Mouse (Mus musculus) heart, embryonic 11.5 days (tissue): ENCODE data around the gene Gm5447. TPM values are rescaled to one million over a fixed set of nuclear protein-coding genes. Genes with fewer than 3 reads are reported as not detected.

Experiments used
- ATAC-seq: fragments of 200-750 bp; cut with Nextera tagmentation; replicated peaks from 2 replicates; pipeline ENCODE4 v1.8.0; 2017; ENCODE audit warnings: moderate library complexity; ENCODE audit not compliant: insufficient number of reproducible peaks, low FRiP score, low TSS enrichment
- H3K27ac ChIP-seq: fragments of 300-500 bp; sonication (generic); 2 replicates; pipeline ENCODE4 v1.5.1; 2014; ENCODE audit warnings: mild to moderate bottlenecking, low read depth, low read length
- H3K27me3 ChIP-seq: fragments of 300-500 bp; sonication (generic); 2 replicates; pipeline ENCODE4 v1.6.1; 2014; ENCODE audit warnings: mild to moderate bottlenecking, low read length, mixed read lengths; ENCODE audit not compliant: control insufficient read depth, insufficient read depth
- H3K36me3 ChIP-seq: fragments of 300-500 bp; sonication (generic); 2 replicates; pipeline ENCODE4 v1.6.1; 2014; ENCODE audit warnings: mild to moderate bottlenecking, low read length, moderate library complexity, mixed read lengths; ENCODE audit not compliant: control insufficient read depth, insufficient read depth
- H3K4me1 ChIP-seq: fragments of 300-500 bp; sonication (generic); 2 replicates; pipeline ENCODE4 v1.6.1; 2014; ENCODE audit warnings: low read length; ENCODE audit not compliant: control insufficient read depth, insufficient read depth
- H3K4me2 ChIP-seq: fragments of 300-500 bp; sonication (generic); 2 replicates; pipeline ENCODE4 v1.6.1; 2014; ENCODE audit warnings: mild to moderate bottlenecking, moderate library complexity
- H3K4me3 ChIP-seq: fragments of 300-500 bp; sonication (generic); 2 replicates; pipeline ENCODE4 v1.5.1; 2014; ENCODE audit warnings: low read depth, low read length
- H3K9ac ChIP-seq: fragments of 300-500 bp; sonication (generic); 2 replicates; pipeline ENCODE4 v1.6.1; 2014; ENCODE audit warnings: mild to moderate bottlenecking, low read depth, low read length, moderate library complexity
- H3K9me3 ChIP-seq: fragments of 300-500 bp; sonication (generic); replicated peaks from 2 replicates; pipeline ENCODE4 v1.6.1; 2016; ENCODE audit warnings: low read length; ENCODE audit not compliant: control insufficient read depth
- WGBS: fragments of 180-500 bp; shearing (Covaris S2); extraction: QIAGEN DNeasy Blood & Tissue Kit; methylation state at CpG from one replicate; pipeline ENCODE4 v1.1.7; 2014; ENCODE audit not compliant: insufficient replicate concordance; 5-methylcytosine and 5-hydroxymethylcytosine counted together
- polyA plus RNA-seq: library from polyadenylated mRNA; unstranded; fragments of >200 nt; fragmentation: Nextera tagmentation; extraction: Ambion mirVana; gene quantifications from 2 replicates; pipeline ENCODE4 v1.2.1, GENCODE M21; 2014

Gm5447 gene
- polyA plus RNA-seq, 1 experiment from 2014 or later, result not detected

DNA sequence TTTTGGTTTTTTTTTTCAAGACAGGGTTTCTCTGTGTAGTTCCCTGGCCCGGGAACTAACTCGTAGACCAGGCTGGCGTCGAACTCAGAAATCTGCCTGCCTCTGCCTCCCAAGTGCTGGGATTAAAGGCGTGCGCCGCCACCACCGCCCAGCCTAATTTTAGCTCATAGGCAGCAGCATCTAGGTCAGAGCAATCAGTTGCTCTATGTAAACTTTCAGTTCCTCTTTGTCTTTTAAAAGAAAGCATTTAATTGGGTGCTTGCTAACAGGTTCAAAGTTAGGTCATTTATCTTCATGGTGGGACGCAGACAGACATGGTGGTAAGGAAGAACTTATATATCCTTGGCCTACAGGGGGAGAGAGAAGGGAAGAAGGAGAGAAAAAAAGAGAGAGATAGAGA is 24.8 kb upstream of the Gm5447 start:
- H3K4me1 ChIP-seq, result peaks cover 7% of the 10 kb centered on the region; the same call in 1 of the 2 replicates
- no peak for ATAC-seq
- no peak overlapping the region for H3K4me2 ChIP-seq
- H3K27ac ChIP-seq, result no peak overlapping the region
- 91% methylated on average over 9 of the region's 9 CpGs for WGBS
- H3K9me3 ChIP-seq, result no peaks in the 10 kb centered on the region
- no peak overlapping the region for H3K4me3 ChIP-seq
- H3K36me3 ChIP-seq, result no peaks in the 10 kb centered on the region
- no peaks in the 10 kb centered on the region for H3K27me3 ChIP-seq
- no peak overlapping the region for H3K9ac ChIP-seq

DNA sequence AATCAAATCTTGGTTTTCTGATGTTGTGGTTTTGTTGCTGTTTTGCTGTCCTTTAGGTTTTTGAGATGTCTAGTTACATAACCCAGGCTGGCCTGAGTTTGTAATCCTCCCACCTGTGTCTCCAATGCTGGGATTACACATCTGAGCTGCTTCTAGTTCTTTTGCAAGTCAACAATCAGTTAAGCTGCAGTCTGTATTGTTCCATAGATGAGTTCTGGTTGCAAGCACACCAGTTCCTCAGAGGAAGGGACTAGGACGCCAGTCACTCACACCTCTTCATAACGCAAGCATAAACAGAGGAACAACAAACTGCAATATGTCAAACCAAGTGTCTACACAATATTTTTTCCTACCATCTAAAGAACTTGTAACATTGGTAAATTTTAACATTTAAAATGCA is 22.0 kb upstream of the Gm5447 start:
- WGBS, result 86% methylated on average over 2 of the region's 2 CpGs
- no peaks in the 10 kb centered on the region for H3K9me3 ChIP-seq
- H3K4me2 ChIP-seq, result no peak overlapping the region
- no peaks in the 10 kb centered on the region for H3K27me3 ChIP-seq
- H3K4me3 ChIP-seq, result no peak overlapping the region
- ATAC-seq, result no peak
- peaks cover 6% of the 10 kb centered on the region; the same call in 1 of the 2 replicates for H3K4me1 ChIP-seq
- no peak overlapping the region for H3K9ac ChIP-seq
- no peak overlapping the region for H3K27ac ChIP-seq
- no peaks in the 10 kb centered on the region for H3K36me3 ChIP-seq

DNA sequence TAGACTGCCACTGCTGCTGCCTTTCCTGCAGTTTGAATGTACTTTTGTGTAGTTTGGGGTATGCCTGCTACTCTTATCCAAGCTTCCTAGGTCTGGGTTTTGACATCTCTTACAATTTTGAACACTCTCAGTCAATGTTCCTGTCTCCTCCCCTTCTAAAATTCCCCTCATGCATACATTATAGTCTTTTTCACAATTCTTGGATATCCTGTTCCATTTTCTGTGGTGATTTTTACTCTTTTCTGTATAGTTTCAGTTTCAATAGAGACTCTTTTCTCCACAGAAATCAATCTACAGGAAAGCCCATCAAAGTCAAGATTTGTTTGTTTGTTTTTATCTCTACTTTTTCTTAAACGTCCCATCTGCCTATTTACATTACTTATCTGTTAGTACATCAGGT is 20.4 kb upstream of the Gm5447 start:
- Histone ChIP-seq H3K9me3 (no peaks in the 10 kb centered on the region), H3K27me3 (no peaks in the 10 kb centered on the region), H3K4me3 (no peak overlapping the region), H3K9ac (no peak overlapping the region), H3K4me2 (no peak overlapping the region), H3K27ac (no peak overlapping the region), H3K36me3 (no peaks in the 10 kb centered on the region), H3K4me1 (no peaks in the 10 kb centered on the region)
- ATAC-seq, result no peak
- WGBS, result 45% methylated on average over 1 of the region's 1 CpGs

DNA sequence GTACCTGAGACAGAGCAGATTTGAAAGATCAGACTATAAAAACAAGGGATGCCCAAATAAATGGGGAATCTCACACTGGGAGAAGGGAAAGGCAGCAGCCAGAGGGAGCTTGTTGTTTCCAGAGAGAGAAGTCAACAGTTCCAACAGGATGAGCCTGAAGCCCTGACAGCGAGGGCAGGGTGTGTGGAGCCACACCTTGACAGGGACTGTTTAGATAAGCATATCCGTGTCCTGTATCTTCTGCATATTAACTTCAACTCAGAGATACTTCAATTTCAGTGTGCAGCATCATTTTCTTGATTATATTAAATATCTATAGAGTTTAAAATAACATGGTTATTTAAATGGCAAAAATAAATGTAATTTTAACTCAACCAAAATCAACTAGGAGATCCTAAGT is 13.3 kb upstream of the Gm5447 start:
- Histone ChIP-seq H3K4me3 (no peak overlapping the region), H3K27ac (no peak overlapping the region), H3K9me3 (no peaks in the 10 kb centered on the region), H3K4me2 (no peak overlapping the region), H3K9ac (no peak overlapping the region), H3K36me3 (no peaks in the 10 kb centered on the region), H3K27me3 (no peaks in the 10 kb centered on the region), H3K4me1 (0 out of 2 replicates have a peak, but pooled peaks cover 2% of the 10 kb centered on the region)
- ATAC-seq, result no peak
- 70% methylated on average over 2 of the region's 2 CpGs for WGBS

DNA sequence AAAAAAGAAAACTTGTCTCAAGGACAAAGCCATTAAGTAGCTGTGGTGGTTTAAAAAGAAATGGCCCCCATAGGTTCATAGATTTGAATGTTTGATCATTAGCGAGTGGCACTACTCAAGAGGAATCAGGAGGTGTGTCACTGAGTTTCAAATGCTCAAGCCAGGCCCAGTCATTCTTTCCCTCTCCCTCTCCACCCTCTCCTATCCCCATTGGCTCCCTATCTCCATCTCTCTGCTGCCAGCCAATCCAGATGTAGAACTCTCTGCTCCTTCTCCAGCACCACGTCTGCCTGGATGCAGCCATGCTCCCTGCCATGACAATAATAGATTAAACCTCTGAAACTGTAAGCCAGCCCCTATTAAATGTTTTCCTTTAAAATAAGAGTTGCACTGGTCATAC is 12.1 kb upstream of the Gm5447 start:
- Histone ChIP-seq H3K27ac (no peak overlapping the region), H3K9me3 (no peaks in the 10 kb centered on the region), H3K36me3 (no peaks in the 10 kb centered on the region), H3K4me3 (no peak overlapping the region), H3K27me3 (no peaks in the 10 kb centered on the region), H3K4me1 (peaks cover 9% of the 10 kb centered on the region), H3K4me2 (no peak overlapping the region), H3K9ac (no peak overlapping the region)
- ATAC-seq, result no peak
- WGBS, result 56% methylated on average over 2 of the region's 2 CpGs

DNA sequence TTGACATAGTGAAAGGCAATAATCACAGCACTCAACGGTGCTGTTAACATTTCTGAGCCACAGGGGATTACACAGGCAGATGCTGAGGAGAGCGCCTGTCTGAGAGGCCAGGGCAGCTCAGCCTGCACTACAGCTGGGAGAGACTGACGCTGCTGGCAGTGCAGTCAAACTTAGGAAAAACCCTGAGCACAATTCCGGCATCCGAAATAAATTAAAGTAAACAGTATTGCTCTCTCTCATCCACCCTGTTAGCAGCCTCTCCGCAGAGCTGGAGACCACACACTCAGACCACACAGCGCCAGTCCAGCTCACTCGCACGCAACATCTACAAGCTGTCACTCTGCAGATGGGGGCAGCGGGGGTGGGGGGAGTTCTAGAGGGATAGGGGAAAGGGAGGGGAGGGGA is 7.5 kb upstream of the Gm5447 start:
- no peak for ATAC-seq
- H3K27me3 ChIP-seq, result no peaks in the 10 kb centered on the region
- peaks cover 16% of the 10 kb centered on the region for H3K4me1 ChIP-seq
- WGBS, result 19% methylated on average over 10 of the region's 10 CpGs
- H3K4me2 ChIP-seq, result peak overlapping the region; percentile 52
- no peaks in the 10 kb centered on the region for H3K36me3 ChIP-seq
- H3K9ac ChIP-seq, result peak overlapping the region; percentile 34; the same call in 1 of the 2 replicates
- no peaks in the 10 kb centered on the region for H3K9me3 ChIP-seq
- H3K4me3 ChIP-seq, result no peak overlapping the region
- no peak overlapping the region for H3K27ac ChIP-seq

DNA sequence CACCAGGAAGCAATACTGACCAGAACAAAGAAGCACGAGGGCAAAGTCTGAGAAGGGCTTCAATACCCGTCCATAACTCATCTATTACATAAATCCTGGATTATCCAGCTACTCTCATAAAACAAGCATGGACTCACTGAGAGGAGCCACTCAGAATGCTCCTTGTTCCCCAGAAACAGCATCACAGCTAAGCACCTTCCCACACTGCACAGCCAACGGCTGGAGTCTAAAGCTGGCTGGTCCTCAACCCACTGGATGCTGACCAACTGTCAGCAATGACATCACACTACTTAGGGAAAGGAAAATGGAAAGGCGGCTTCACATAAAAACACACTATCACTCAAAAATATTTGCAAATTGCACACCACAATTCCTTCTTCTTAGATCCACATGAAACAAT is 5.7 kb upstream of the Gm5447 start:
- Histone ChIP-seq H3K36me3 (no peaks in the 10 kb centered on the region), H3K27ac (no peak overlapping the region), H3K4me2 (no peak overlapping the region), H3K4me1 (peaks cover 16% of the 10 kb centered on the region), H3K9ac (no peak overlapping the region), H3K9me3 (no peaks in the 10 kb centered on the region), H3K27me3 (no peaks in the 10 kb centered on the region), H3K4me3 (no peak overlapping the region)
- WGBS, result 62% methylated on average over 4 of the region's 4 CpGs
- ATAC-seq, result no peak

DNA sequence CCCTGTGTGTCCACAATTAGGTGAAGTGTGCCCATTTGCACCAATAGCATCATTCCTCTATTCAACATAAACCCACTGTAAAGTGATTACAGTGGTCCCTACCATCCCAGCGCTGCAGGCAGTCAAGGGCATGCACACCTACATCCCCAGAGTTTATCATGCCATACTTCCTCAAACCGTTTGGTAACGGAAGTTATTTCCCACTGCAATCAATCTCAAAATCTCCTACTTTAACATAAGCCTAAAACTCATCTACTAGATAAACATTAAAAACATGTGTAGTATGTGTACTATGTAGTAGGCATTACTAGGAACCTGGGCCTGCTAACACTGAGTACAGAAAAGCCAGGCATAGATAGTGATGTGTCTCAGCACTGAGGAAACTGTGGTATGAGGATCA is 3.0 kb upstream of the Gm5447 start:
- Histone ChIP-seq H3K36me3 (no peaks in the 10 kb centered on the region), H3K4me3 (no peak overlapping the region), H3K4me1 (peaks cover 14% of the 10 kb centered on the region), H3K4me2 (no peak overlapping the region), H3K9ac (no peak overlapping the region), H3K27me3 (0 out of 2 replicates have a peak, but pooled peaks cover 3% of the 10 kb centered on the region), H3K27ac (no peak overlapping the region), H3K9me3 (no peaks in the 10 kb centered on the region)
- 76% methylated on average over 3 of the region's 3 CpGs for WGBS
- ATAC-seq, result no peak

DNA sequence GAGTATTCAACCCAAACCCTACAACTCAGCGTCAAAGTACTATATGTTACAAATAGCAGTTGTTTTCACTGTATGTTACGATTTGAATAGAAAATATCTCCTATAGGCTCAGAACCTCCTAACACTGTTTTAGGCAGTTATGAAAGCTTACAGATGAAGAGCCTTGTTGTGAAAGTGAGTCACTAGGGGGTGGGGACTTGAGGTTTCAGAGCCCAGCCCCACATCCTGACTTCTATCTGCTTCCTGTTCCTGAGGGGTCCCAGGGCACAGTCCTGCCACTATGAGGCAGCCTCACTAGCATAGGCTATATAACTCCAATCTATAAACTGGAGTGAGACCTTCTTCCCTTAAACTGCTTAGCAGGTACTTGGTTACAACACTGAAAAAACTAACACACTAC is 1.9 kb upstream of the Gm5447 start:
- H3K27ac ChIP-seq, result no peak overlapping the region
- H3K4me3 ChIP-seq, result no peak overlapping the region
- H3K4me1 ChIP-seq, result peaks cover 7% of the 10 kb centered on the region
- H3K9me3 ChIP-seq, result no peaks in the 10 kb centered on the region
- 0 out of 2 replicates have a peak, but pooled peaks cover 3% of the 10 kb centered on the region for H3K27me3 ChIP-seq
- H3K4me2 ChIP-seq, result no peak overlapping the region
- no peaks in the 10 kb centered on the region for H3K36me3 ChIP-seq
- ATAC-seq, result no peak
- WGBS, result 82% methylated on average over 2 of the region's 2 CpGs
- H3K9ac ChIP-seq, result no peak overlapping the region
